Mouse (Mus musculus) thymus, postnatal 0 days (tissue): ENCODE results near the gene Rasgrp2. TPM values are rescaled to one million over a fixed set of nuclear protein-coding genes. Genes with fewer than 3 reads are reported as not detected.

ENCODE experiments used
- DNase-seq: peaks from one replicate; pipeline ENCODE4 v3.0.0-alpha.2; 2015; ENCODE audit warnings: low spot score
- polyA plus RNA-seq: library from polyadenylated mRNA; unstranded; fragments of >200 nt; fragmentation: Nextera tagmentation; extraction: Ambion mirVana; gene quantifications from 2 replicates; pipeline ENCODE4 v1.2.1, GENCODE M21; 2015

Rasgrp2 gene
- polyA plus RNA-seq: 195 and 206 TPM in 2 replicates

DNA sequence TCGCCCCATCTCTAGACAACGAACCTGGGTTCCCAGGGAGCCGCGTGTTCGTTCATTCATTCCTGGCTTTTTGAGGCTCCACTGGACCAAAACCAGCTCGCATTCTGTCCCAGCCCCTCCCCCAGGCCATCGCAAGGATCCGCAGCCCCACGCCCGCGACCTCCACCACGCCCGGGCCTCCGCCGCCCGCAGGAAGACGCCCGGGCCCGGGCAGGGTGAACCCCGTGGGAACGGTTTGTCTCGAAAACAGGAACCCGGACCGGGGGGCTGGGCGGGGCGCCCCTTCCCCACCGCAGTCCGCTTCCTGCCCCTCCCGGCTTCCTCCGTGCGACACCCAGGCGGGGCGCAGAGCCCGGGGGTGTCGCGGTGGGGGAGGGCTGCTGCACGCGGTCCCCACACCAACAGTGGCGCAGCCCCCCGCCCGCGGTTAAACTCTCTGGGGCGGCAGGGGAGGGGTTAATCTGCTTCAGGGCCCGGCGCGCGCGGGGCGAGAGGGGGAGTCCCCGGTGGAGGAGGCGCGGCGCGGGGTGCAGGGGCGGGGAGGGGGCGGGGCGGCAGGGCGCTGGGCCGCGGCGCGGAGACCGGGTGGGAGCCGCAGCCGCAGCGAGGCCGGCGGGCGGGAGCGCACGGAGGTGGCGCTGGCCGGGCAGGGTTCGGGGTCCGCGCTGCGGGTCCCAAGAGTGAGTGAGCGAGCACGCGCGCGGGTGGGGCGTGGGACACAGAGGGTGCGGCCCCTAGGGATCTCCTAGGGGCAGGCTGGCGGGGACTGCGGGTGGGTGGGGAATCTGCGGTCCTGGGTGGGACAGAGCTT, at the start of gene Rasgrp2:
Gene Rasgrp2, plus strand, starts transcription at position 56 of the 811 bp plus-strand sequence.
- peak; percentile 95 for DNase-seq

- no peak for DNase-seq
These were observed 47.6 kb upstream of the Rasgrp2 start for GRCm38 (mm10) chr19:6351431-6352106.

GRCm38 (mm10) chr19:6352107-6352505, 47.0 kb upstream of the Rasgrp2 start:
- no peak for DNase-seq

DNA sequence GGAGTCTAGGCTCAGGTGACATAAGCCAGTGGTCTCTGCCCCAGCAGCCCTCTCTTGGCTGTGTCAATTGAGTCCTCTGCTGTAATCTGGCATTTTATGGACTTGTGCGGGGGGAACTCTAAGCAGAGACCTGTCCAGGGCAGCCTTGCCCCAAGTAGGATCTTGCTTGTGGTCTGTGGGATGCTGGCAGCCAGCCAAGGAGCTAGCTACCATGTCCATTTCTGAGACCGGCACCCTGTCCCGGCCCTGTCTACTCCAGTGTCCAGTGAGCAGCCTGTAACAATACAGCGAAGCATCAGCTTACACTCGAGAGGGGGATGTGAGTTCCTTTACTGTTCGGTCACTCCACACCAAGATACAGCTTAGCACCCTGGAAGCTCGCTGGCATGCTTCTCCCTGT, 45.1 kb upstream of the Rasgrp2 start:
- DNase-seq: no peak

DNA sequence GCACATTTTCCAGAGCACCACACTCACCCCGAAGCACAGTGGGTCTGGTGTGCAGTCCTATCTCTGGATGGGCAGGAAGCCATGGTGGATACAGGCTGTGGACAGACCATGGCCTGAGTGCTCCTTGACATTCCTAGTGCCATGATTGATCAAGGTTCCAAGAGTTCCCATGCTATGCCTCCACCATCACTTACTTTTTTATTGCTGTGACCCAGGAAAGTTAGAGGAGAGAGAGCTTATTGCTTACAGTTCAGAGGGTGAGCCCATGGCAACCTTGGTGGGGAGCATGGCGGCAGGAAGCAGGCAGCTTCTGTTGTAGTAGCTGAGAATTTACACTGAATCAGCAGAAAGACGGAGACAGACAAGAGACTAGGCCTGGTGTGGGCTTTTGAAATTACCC, 37.8 kb upstream of the Rasgrp2 start:
- DNase-seq: no peak

DNA sequence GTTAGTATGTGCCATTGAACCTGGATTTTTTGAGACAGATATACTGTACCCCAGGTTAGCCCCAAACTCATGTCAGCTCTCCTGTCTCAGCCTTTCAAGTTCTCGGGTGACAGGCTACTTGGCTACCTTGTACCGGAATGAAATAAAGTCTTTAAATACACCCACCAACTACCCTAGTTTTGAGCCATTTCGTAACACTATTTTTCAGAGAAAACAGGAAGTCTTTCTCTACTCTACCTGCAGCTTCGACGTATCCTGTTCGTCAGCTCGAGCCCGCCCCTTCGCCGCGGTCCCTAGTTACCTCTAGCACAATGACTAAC, 36.1 kb upstream of the Rasgrp2 start:
- DNase-seq: no peak

- peak; percentile 100 for DNase-seq
These were observed 35.5 kb upstream of the Rasgrp2 start, which contains the start of gene Sf1 for GRCm38 (mm10) chr19:6363411-6364240. Sf1 (plus strand) TSS chr19:6363690.

DNA sequence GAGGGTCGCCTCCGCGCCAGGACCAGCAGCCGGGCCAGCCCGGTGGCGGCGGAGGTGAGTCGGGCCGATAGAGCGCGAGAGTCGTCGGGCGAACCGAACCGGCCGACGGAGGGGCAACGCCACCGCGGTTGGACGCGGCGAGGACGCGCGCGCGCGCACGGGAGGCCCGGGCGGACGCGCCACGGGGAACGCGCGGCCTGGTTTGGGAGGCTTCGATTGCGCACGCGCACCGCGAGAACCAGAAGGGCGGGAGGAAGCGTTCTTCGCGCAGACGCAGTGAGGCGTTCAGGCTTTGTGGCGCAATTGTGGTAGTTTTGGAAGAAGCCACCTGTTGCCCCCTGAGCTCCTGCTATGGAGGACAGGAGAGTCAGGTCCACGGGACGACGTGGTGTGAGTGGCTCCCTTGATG, 34.8 kb upstream of the Rasgrp2 start:
- peak; percentile 94 for DNase-seq

DNA sequence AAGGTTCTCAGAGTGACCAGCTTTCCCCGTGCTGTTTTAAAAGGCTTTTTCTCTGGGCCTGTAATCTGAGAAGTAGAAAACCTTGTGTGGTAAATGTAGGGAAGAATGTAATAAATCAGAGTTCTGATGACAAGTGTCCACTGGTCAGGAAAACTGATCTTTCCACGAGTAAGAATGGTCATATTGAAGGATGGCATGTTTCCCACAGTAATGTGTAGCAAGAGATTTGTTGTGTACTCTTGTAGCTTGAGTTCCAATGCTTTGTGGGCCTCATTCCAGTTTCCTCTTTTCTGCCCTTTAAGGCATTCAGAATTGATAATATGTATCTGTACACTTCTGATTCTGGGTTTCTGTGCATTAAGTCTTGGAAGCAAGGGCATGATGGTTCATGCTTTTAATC, 34.3 kb upstream of the Rasgrp2 start:
- no peak for DNase-seq

GRCm38 (mm10) chr19:6370175-6370574, 29.0 kb upstream of the Rasgrp2 start:
- DNase-seq: no peak

DNA sequence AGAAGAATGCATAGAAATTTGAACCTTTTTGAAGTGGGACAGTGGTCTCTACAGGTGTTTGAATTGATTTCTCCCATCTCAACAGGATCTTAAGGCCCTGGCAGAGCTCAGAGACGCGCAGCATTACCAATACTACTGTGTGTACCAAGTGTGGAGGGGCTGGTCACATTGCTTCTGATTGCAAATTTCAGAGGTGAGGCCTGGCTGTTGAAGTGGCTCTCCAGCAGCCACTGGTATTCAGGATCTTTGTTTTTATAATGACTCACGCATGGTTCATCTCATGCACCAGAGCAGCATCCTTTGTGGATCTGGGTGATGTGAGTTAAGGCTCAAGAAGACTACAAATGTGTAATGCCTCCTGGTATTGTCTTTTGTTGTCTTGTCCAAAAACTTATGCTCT, 26.7 kb upstream of the Rasgrp2 start:
- no peak for DNase-seq

DNA sequence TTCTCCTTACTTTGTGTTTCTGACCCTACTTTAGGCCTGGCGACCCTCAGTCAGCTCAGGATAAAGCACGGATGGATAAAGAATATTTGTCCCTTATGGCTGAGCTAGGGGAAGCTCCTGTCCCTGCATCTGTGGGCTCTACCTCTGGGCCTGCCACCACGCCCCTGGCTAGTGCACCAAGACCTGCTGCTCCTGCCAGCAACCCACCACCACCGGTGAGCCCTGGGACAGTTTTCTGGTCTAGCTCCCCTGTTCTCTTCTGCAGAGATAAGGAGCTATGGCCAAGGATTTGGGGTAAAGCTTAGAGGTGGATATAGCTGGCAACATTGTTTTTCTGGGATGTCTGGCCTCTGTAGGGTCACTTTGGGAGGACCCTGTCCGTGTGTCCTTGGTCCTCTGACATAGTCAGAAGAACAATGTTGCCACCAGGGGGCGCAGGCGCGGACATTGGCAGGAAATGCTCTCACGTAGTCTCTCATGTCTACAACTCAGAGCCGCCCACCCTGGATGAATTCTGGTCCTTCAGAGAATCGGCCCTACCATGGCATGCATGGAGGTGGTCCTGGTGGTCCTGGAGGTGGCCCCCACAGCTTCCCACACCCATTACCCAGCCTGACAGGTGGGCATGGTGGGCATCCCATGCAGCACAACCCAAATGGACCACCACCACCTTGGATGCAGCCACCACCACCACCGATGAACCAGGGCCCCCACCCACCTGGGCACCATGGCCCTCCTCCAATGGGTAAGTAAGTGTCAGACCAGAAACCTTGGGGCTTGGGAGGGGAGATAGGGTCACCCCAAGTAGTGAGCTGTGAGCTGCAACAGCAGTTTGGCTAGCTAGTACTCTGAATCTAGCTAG, 25.4 kb upstream of the Rasgrp2 start:
- DNase-seq: peak; percentile 81

- DNase-seq: no peak
These were observed 24.6 kb upstream of the Rasgrp2 start for GRCm38 (mm10) chr19:6374571-6374970.

- DNase-seq: no peak
These were observed 23.5 kb upstream of the Rasgrp2 start for GRCm38 (mm10) chr19:6375423-6376254.

DNA sequence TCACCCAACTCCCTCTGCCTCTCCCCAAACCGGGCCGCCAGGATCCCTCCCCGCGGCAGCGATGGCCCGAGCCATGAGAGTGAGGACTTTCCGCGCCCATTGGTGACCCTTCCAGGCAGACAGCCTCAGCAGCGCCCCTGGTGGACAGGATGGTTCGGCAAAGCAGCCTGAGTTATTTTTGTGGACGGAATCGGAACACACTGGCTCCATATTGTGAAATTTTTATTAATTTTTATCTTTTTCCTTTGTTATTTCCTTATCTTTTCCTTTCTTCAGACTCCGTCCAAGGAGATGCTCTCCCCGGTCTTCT, 22.9 kb upstream of the Rasgrp2 start:
- DNase-seq: no peak

- DNase-seq: no peak
These were observed 22.5 kb upstream of the Rasgrp2 start for GRCm38 (mm10) chr19:6376643-6377042.

- DNase-seq: no peak
These were observed 21.7 kb upstream of the Rasgrp2 start for GRCm38 (mm10) chr19:6377327-6378040.

GRCm38 (mm10) chr19:6380411-6381166, 18.6 kb upstream of the Rasgrp2 start:
- no peak for DNase-seq

DNA sequence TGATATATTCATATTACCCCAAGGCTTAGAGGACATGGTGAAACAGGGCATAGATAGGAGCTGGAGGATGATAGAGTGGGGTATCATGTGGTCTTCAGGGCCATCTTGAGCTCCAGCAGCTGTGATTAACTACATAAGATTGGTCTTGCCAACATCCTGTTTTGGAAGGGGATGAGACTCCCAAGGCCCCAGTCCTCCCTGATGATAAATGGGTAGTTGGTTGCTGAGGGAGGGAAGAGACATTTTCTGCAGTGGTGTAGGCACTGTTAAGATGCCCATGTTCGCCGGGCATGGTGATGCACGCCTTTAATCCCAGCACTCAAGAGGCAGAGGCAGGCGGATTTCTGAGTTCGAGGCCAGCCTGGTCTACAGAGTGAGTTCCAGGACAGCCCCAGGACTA, 17.9 kb upstream of the Rasgrp2 start:
- DNase-seq: no peak
